Mouse (Mus musculus): ENCODE measurements around the gene Ppp4r4.

- TF ChIP-seq CTCF (conservative IDR thresholded peaks at IDR 0.05; ENCODE audit: insufficient read depth, insufficient read length, low read depth, low read length) (no peak), POLR2A (IDR thresholded peaks at IDR 0.05; ENCODE audit: low read depth, low read length) (no peak)
These were observed 123.3 kb downstream of the Ppp4r4 start for GRCm38 (mm10) chr12:103655123-103656044.
